Mouse (Mus musculus): ENCODE results near the gene Hpcal4. TPM values are rescaled to one million over a fixed set of nuclear protein-coding genes. Genes with fewer than 3 reads are reported as not detected.
A peak's percentile ranks its signal among the peaks of the same experiment; 100 is the strongest.

Hpcal4 gene
- total and polyA plus RNA-seq, 3 experiments: 0.09 to 0.35 (median 0.10) TPM

DNA sequence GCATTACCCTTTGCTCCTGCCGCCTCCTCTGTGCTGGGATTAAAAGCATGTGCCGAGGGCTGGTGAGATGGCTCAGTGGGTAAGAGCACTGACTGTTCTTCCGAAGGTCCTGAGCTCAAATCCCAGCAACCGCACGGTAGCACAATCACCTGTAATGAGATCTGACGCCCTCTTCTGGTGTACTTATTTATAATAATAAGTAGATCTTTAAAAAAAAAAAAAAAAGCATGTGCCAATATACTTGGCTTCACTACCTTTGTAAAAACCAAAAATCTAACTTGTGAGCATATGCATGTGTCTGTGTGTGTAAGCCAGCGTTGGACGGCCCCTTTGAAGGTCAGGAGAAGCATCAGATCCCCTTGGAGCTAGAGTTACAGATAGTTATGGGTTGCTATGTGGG, 28.0 kb downstream of the Hpcal4 start:
- Histone ChIP-seq H3K36me3 (ENCODE audit: control insufficient read depth, insufficient read depth, low read length) (no peaks in the 10 kb centered on the region), H3K4me3 (no peak overlapping the region), H3K9ac (ENCODE audit: low read depth, low read length) (no peak overlapping the region), H3K27ac (no peak overlapping the region), H3K27me3 (ENCODE audit: control insufficient read depth, insufficient read depth, low read length) (no peaks in the 10 kb centered on the region), H3K79me2 (replicated peaks; ENCODE audit: control insufficient read depth, insufficient read depth, low read length) (no peaks in the 10 kb centered on the region), H3K4me1 (ENCODE audit: control insufficient read depth, insufficient read depth, low read length) (no peaks in the 10 kb centered on the region)
- WGBS: 70% methylated on average over 8 of the region's 8 CpGs
- DNase-seq: no peak
- no peak for TF ChIP-seq CTCF (IDR thresholded peaks at IDR 0.05)
- TF ChIP-seq POLR2A (IDR thresholded peaks at IDR 0.05; ENCODE audit: insufficient read depth, low read depth, low read length): no peak
- no peak for TF ChIP-seq EP300 (IDR thresholded peaks at IDR 0.05; ENCODE audit: insufficient read depth, low read depth, low read length)
- intact Hi-C loops (cut with DNase I): no loop called here

DNA sequence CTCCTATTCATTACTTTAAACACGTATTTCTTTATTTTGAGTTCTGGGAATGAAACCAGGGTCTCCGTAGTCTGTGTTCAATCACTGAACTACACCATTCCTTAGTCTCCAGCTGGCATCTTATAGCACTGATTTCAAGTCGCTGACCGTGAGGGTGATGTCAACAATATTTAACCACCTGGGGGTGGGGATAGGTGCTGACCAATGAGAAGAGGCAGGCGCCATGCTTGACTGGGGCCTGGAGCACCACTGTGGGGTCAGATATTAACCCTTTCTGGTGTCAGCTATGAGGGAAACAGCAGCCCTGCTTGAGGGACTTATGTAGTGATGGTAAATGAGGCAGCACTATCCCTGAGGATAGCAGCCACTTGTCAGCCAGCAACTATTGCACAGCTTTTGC, 28.4 kb downstream of the Hpcal4 start:
- no peak for DNase-seq
- TF ChIP-seq EP300 (IDR thresholded peaks at IDR 0.05; ENCODE audit: insufficient read depth, low read depth, low read length) (no peak), POLR2A (IDR thresholded peaks at IDR 0.05; ENCODE audit: insufficient read depth, low read depth, low read length) (no peak), CTCF (IDR thresholded peaks at IDR 0.05) (no peak)
- intact Hi-C loops (cut with DNase I): no loop called here
- Histone ChIP-seq H3K79me2 (replicated peaks; ENCODE audit: control insufficient read depth, insufficient read depth, low read length) (no peaks in the 10 kb centered on the region), H3K9ac (ENCODE audit: low read depth, low read length) (no peak overlapping the region), H3K27ac (no peak overlapping the region), H3K4me1 (ENCODE audit: control insufficient read depth, insufficient read depth, low read length) (no peaks in the 10 kb centered on the region), H3K27me3 (ENCODE audit: control insufficient read depth, insufficient read depth, low read length) (no peaks in the 10 kb centered on the region), H3K36me3 (ENCODE audit: control insufficient read depth, insufficient read depth, low read length) (no peaks in the 10 kb centered on the region), H3K4me3 (no peak overlapping the region)
- WGBS: 62% methylated on average over 5 of the region's 5 CpGs

DNA sequence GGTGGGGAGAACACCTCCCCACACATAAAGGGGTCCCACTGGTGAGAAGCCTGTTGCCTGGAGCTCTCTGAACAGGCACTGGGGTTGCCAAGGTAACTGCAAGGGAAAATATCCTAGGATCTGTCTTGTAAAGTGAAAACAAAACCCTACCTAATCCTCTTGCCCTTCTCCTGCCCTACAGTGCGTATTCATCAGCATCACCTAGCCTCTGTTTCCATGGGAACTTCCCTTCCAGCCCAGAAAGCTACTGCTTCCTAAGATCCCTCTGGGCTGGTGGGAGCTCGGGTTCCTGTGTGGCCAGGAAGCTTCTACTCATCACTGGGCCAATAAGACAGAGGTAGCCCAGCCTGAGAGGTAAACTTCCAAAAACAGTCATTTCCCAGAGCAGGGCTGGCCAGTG, 29.3 kb downstream of the Hpcal4 start:
- H3K4me3 ChIP-seq: no peak overlapping the region
- no peaks in the 10 kb centered on the region for H3K4me1 ChIP-seq (ENCODE audit: control insufficient read depth, insufficient read depth, low read length)
- no peaks in the 10 kb centered on the region for H3K36me3 ChIP-seq (ENCODE audit: control insufficient read depth, insufficient read depth, low read length)
- 57% methylated on average over 2 of the region's 2 CpGs for WGBS
- no peak for DNase-seq
- H3K27me3 ChIP-seq (ENCODE audit: control insufficient read depth, insufficient read depth, low read length): no peaks in the 10 kb centered on the region
- no peaks in the 10 kb centered on the region for H3K79me2 ChIP-seq (replicated peaks; ENCODE audit: control insufficient read depth, insufficient read depth, low read length)
- intact Hi-C loops (cut with DNase I): no loop called here
- H3K9ac ChIP-seq (ENCODE audit: low read depth, low read length): no peak overlapping the region
- no peak for TF ChIP-seq EP300 (IDR thresholded peaks at IDR 0.05; ENCODE audit: insufficient read depth, low read depth, low read length)
- no peak for TF ChIP-seq POLR2A (IDR thresholded peaks at IDR 0.05; ENCODE audit: insufficient read depth, low read depth, low read length)
- no peak for TF ChIP-seq CTCF (IDR thresholded peaks at IDR 0.05)
- H3K27ac ChIP-seq: no peak overlapping the region

DNA sequence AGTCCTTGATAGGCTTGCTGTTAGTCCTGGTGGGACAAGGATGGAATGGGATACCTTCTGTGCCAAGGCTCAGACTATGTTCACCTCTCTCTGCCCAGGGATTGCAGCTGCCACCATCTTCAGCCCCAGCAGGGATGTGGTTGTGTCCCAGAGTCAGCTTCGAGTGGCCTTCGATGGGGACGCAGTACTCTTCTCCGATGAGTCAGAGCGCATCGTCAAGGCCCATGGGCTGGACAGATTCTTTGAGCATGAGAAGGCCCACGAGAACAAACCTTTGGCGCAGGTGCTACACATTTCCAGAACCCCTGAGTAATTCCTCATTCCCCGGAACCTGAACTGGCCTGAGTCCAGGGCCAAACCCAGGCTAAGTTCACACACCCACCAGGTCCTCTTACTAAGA, 30.9 kb downstream of the Hpcal4 start:
- no peaks in the 10 kb centered on the region for H3K36me3 ChIP-seq (ENCODE audit: control insufficient read depth, insufficient read depth, low read length)
- TF ChIP-seq EP300 (IDR thresholded peaks at IDR 0.05; ENCODE audit: insufficient read depth, low read depth, low read length) (no peak), POLR2A (IDR thresholded peaks at IDR 0.05; ENCODE audit: insufficient read depth, low read depth, low read length) (no peak), CTCF (IDR thresholded peaks at IDR 0.05) (no peak)
- no peaks in the 10 kb centered on the region for H3K27me3 ChIP-seq (ENCODE audit: control insufficient read depth, insufficient read depth, low read length)
- 89% methylated on average over 9 of the region's 9 CpGs for WGBS
- no peak overlapping the region for H3K9ac ChIP-seq (ENCODE audit: low read depth, low read length)
- intact Hi-C loops (cut with DNase I): no loop called here
- H3K4me3 ChIP-seq: no peak overlapping the region
- no peak overlapping the region for H3K27ac ChIP-seq
- no peaks in the 10 kb centered on the region for H3K79me2 ChIP-seq (replicated peaks; ENCODE audit: control insufficient read depth, insufficient read depth, low read length)
- DNase-seq: no peak
- H3K4me1 ChIP-seq (ENCODE audit: control insufficient read depth, insufficient read depth, low read length): no peaks in the 10 kb centered on the region

DNA sequence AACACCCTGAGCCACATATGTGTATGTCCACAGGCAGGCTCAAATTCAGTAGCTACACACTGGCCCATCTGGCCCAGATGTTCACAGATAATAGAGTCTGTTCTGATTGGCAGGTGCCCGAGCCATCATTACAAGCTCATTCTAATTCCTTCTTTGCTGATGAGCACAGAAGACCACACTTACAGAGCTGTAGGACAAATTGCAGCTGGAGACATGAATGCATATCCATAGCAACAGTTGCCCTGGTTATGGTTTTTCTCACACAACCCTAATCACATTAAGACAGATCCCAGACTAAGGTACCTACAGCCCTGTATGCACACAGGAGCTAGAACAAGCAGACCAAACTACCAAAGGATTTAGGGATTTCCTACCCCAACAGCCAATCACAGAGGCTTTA, 32.3 kb downstream of the Hpcal4 start:
- Histone ChIP-seq H3K9ac (ENCODE audit: low read depth, low read length) (no peak overlapping the region), H3K27me3 (ENCODE audit: control insufficient read depth, insufficient read depth, low read length) (no peaks in the 10 kb centered on the region), H3K36me3 (ENCODE audit: control insufficient read depth, insufficient read depth, low read length) (no peaks in the 10 kb centered on the region), H3K27ac (no peak overlapping the region), H3K4me3 (no peak overlapping the region), H3K79me2 (replicated peaks; ENCODE audit: control insufficient read depth, insufficient read depth, low read length) (no peaks in the 10 kb centered on the region), H3K4me1 (ENCODE audit: control insufficient read depth, insufficient read depth, low read length) (peaks cover 2% of the 10 kb centered on the region; the same call in 1 of the 2 replicates)
- DNase-seq: no peak
- intact Hi-C loops (cut with DNase I): loop anchor here (5.0 kb wide), 1 partner anchor 58 kb away; no protein-coding TSS in a partner anchor
- 89% methylated on average over 1 of the region's 1 CpGs for WGBS
- TF ChIP-seq CTCF (IDR thresholded peaks at IDR 0.05) (no peak), POLR2A (IDR thresholded peaks at IDR 0.05; ENCODE audit: insufficient read depth, low read depth, low read length) (no peak), EP300 (IDR thresholded peaks at IDR 0.05; ENCODE audit: insufficient read depth, low read depth, low read length) (no peak)

DNA sequence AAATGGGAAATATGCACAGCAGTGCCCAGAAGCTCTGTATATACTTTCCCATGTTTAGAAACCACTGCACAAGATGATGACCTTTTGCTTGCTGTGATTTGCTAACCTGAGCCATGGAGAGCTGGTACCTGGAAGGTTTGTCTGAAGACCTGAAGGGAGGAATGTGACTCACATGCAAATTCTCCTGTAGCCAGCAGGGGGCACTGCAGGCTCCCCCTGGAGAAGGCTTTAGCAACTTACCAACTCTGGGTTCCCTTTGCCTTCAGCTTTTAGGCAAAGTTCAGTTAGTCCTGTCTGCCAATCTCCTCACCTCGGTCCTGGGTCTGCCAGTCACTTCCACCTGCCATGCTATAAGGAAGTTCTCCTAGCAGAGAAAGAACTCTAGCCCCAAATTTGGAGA, 33.8 kb downstream of the Hpcal4 start:
- H3K9ac ChIP-seq (ENCODE audit: low read depth, low read length): no peak overlapping the region
- WGBS: 3% methylated on average over 1 of the region's 1 CpGs
- no peaks in the 10 kb centered on the region for H3K79me2 ChIP-seq (replicated peaks; ENCODE audit: control insufficient read depth, insufficient read depth, low read length)
- TF ChIP-seq POLR2A (IDR thresholded peaks at IDR 0.05; ENCODE audit: insufficient read depth, low read depth, low read length) (no peak), EP300 (IDR thresholded peaks at IDR 0.05; ENCODE audit: insufficient read depth, low read depth, low read length) (0 out of 2 replicates have a peak, but pooled peaks have one; percentile 67), CTCF (IDR thresholded peaks at IDR 0.05) (peak; percentile 98)
- H3K27ac ChIP-seq: no peak overlapping the region
- no peaks in the 10 kb centered on the region for H3K36me3 ChIP-seq (ENCODE audit: control insufficient read depth, insufficient read depth, low read length)
- H3K4me1 ChIP-seq (ENCODE audit: control insufficient read depth, insufficient read depth, low read length): peaks cover 4% of the 10 kb centered on the region; the same call in 1 of the 2 replicates
- no peaks in the 10 kb centered on the region for H3K27me3 ChIP-seq (ENCODE audit: control insufficient read depth, insufficient read depth, low read length)
- intact Hi-C loops (cut with DNase I): loop anchor here (5.0 kb wide), 1 partner anchor 59 kb away; no protein-coding TSS in a partner anchor
- peak; percentile 32 to 67 for DNase-seq
- H3K4me3 ChIP-seq: no peak overlapping the region
